Mouse (Mus musculus) left cerebral cortex, adult 18-20 months (tissue): ENCODE results near the gene Derl3. TPM values are rescaled to one million over a fixed set of nuclear protein-coding genes. Genes with fewer than 3 reads are reported as not detected.
"Not testable (repeated sequence)": the region's sequence is repeated elsewhere in the genome, so short reads cannot be mapped to it uniquely, and the experiment has no call there.

Source experiments
- DNase-seq, 2 experiments: peaks; one replicate each; pipeline ENCODE4 v3.0.0; 2021 to 2022; ENCODE audit warnings: low spot score in 2 of 2, mixed read lengths in 1 of 2
- total RNA-seq, 2 experiments: library from RNA; stranded (reverse); gene quantifications; 2 replicates each; pipeline ENCODE4 v1.2.3; 2021

The Derl3 gene
- total RNA-seq, 2 experiments from 2014 or later, result 4.0 to 4.9 TPM

DNA sequence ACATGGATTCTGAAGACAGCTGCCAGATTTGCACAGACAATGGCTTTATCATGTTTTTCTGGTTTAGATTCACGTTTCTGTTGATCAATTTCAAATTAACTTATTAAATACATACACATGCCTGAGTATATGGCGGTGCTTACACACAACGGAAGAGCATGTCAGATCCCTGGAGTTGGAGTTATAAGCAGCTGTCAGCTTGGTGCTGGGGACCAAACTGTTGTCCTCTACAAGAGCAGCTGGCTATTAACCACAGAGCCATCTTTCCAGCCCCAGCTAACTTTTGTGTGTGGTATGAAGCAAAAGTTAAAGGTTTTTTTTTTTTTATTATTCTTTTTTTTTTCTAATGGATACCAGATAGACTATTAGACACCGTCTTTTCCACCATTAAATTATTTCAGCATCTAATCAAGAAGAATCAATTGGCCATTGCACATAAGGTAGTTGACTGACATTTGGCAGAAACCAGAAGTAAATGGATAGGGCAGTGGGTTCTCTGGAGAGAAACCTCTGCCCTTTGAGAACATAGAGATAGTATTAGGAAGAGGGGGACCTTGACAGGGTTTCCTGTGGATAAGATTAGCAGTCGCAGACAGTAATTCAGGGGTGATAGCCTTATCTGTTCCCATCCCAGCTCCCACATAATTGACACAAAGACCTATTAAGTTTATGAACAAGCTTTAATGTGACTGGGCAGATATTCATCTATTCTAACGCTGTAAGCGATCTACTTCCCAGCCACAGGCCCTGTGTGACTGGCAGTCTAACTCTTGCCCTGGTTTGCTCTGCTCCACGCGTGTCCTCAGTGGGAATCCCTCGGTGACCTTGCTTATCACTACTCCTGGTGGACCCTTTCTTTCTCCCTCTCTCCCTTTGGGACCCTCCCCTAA, 20.9 kb upstream of the Derl3 start:
- DNase-seq, result no peak

DNA sequence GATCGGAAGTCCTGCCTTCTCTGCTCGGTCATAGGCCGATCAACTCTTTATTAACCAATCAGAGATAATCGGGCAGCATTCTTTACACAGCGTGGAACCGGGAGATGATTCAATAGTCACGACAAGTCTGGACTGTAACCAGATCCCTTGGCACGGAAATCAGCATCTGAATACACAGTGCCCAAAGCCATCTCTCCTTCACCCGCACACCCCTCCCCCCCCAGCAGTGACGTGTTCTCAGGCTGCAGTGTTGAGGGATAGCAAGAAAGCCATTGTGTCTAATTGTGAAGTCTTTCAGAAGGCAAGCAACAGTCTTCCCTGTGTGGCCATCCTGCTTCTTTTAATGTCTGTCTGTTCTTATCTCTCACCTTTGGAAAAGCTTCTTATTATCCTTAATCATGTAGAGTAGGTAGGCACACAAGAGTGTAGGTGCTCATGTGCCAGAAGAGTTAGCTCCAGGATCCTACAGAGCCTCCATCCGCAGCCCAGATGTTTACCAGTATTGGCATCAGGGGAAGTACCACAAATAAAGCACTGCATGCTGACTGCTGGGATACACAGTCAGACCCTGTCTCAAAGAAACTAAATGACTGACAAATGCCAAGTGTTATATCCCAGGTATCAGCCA, 20.2 kb upstream of the Derl3 start:
- DNase-seq, result peak; percentile 71 to 79

DNA sequence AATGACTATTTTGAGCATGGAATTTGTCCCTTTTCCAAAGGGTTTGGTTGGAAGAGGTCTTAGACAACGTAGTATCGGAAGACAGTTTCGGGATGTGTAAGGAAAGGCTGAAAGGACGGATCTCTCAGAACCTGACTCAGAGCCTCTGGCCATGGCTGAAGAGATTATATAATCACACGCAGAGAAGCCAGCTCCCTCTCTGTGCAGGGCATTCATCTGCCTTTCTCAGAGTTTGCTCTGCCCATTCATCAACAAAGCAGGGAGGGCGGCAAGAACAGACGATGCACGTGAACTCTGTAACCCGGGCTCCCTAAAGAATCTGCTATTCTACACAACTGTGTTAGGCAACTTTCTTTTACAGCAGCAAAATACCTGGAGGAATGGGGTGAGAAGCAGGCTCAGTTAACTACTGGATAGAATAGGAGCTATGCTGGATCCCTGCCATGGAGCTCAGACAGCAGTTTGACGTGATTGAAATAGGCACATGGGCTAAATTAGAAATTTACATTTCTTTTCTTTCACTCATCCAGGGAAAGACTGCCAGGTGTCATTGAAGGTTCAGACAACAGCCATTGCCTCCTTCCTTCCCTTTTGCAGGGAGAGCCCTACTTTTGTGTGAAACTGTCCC, 19.6 kb upstream of the Derl3 start:
- DNase-seq, result peak in 1 of 2 experiments; percentile 23

DNA sequence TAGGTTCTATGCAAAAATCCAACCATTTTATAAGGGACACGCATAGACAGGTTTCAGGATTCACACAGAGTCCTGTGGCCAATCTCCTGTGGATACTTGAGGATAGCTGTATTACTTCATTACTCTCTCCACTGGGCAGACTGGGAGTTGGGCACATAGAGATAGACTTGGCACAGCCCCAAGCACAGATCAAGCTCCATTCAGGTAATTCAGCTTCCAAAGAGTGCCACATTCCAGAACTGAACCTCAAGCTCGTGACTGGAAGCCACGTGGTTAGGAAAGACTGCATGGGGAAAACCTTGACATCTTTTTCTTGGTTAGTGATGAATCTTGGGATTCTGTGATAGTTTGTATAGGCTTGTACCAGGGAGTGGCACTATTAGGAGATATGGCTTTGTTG, 14.4 kb upstream of the Derl3 start:
- DNase-seq, result no peak

DNA sequence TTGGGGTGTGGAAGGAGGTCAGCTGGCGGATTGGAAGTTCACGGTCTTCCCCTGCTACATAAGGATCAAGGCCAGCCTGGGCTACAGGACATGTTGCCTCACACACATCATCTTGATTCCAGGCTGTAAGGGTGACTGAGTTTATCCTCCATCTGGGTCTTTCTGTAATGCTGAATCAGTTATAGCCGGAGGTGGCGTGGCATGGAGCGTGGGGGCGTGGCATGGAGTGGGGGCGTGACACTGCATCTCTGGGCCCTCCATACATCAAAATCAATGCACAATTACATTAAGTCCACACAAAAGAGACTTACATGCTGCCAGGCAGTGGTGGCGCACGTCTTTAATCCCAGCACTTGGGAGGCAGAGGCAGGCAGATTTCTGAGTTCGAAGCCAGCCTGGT, 12.9 kb upstream of the Derl3 start:
- DNase-seq, result no peak

DNA sequence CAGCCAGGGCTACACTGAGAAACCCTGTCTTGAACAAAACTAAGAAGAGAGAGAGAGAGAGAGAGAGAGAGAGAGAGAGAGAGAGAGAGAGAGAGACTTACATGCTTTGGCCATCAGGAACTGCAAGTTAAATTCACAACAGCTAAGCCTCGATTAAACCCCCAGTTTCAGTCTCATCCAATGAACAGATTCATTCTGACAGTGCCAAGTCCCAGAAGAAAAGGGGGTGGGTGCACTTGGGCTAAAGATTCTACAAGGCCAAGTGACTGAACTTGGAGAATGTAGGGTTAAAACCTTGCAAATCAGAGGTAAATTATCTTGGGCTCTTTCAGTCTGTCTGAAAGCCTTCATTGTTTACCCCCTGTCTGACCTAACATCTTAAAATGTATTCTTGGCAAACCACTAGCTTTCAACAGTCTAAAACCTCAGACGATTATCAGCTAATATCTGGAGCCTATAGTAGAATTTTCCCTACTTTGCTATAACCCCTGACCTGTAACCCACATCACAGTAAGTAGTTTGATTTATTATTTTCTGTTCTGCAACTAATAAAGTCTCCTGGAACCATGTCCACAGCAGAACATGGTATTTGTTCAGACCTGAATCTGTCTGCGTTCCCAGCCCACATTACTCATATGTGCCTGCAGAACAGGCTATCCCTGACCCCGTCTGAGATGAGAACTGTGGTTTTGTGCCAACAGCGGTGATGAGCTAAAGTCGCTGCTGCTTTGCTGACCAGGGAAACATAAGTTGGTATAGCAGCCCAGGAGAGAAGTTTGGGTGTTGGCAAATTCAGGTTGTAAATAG, 12.2 kb upstream of the Derl3 start:
- no peak for DNase-seq

DNA sequence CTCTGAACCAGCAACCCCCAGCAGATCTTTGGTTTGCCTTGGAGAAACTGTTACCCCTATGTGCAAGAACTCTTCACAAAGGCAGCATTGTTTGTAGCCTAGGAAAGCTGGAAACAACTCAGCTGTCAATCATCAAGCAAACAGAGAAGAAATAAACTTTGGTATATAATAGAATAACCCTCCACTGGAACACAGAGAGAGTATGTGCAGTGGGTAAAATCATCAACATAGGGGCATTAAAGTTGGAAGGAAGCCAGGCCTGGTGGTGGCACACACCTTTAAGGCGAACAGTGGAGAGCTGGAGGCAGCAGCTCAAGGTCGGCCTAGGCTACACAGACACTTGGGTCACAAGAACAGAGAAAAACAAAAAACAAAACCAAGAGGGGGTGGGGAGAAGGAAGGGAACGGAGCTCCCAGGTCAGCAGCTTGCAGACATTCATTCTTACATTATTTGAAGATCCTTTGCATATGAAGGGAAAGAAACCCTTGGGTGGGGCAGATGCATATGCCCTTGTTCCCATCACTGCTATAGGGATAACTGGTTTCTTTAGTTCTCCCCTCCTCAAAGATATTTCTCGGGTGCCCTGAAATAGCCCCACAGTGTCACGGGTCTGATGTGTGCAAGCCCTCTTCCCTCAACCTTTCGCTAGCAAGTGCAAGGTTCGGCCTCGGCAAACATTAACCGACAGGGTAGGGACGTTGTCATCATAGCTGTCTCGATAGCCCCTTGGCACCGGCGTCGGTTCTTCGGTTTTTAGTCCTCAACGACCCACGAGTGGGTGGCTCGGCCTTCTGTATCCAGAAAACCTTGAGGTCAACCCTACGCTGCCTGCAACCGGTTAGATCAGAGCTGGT, 11.4 kb upstream of the Derl3 start:
- DNase-seq, result no peak

DNA sequence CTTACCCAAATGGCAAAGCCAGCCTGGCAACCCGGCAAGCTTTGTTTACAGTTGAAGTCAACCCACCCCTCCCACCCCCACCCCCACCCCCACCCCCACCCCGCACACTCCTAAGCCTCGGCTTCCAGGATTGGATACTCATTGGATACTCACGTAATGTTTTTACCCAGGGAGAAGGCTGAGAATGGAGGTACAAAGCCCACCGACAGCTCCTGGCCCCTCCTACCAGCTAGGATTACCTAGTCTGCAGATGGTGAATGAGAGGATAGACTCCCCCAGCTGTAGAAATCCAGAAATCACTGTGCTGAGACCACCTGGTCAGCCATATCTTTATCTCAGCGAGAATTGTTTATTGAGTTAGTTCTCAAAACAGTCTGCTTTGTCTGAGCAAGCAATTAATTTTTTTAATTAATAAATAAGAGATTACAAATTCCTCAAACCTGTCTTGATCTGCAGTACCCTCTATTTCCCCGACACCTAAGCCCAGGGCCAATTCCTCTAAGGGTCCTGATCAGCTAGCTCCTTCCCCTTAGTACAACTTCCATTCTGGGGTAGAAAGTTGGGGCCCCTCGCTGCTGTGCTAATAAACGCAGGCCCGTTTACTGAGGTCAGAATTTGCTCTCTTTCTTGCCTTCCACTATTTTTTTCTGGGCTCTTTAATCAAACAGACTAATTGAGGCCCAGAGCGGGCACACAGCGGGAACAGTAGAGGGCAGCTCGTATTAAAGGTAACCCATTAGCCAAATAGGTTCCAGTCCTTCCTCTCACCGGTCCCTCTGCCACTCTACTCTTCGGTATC, 10.6 kb upstream of the Derl3 start:
- no peak for DNase-seq

DNA sequence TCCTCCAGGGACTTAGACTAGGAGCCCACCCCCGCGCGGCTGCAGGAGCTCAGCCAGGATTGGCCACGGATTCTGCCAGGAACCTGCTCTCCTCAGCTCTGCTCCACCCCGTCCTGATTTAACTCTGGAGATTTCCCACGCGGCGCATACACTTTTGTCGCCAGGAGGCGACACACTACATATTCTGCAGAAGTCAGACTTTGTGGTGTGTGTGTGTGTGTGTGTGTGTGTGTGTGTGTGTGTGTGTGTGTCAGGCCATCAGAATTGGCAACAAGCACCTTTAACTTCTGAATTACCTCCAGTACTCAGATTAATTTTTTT, 10.0 kb upstream of the Derl3 start:
- DNase-seq, result peak; percentile 79 to 87

DNA sequence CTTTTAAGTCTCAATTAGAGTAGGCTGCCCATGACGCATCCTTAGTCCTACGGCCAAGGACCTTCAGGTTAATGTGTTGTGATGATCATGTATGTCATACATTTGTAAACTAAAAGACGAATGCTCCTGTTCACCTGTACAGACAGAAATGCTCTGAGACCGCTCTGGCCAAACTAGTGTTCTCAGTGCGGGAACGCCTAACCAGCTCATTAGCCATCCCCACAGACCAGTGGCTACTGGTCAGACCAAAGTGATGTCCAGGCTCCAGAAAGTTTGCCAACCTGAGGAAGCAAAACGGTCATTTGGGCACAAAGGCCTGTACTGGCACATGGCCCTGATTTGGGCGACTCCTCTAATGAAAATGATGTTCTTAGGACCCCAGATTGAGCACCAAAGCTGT, 8.5 kb upstream of the Derl3 start:
- DNase-seq, result no peak

DNA sequence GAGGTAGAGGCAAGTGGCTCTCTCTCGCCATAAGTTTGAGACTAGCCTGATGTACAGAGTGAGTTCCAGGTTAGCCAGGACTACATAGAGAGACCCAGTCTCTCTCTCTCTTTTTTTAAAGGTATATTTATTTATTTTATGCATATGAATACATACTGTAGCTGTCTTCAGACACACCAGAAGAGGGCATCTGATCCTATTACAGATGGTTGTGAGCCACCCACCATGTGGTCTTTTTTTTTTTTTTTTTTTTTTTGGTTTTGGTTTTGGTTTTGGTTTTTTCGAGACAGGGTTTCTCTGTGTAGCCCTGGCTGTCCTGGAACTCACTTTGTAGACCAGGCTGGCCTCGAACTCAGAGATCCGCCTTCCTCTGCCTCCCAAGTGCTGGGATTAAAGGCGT, 5.7 kb upstream of the Derl3 start:
- not testable (repeated sequence) for DNase-seq

DNA sequence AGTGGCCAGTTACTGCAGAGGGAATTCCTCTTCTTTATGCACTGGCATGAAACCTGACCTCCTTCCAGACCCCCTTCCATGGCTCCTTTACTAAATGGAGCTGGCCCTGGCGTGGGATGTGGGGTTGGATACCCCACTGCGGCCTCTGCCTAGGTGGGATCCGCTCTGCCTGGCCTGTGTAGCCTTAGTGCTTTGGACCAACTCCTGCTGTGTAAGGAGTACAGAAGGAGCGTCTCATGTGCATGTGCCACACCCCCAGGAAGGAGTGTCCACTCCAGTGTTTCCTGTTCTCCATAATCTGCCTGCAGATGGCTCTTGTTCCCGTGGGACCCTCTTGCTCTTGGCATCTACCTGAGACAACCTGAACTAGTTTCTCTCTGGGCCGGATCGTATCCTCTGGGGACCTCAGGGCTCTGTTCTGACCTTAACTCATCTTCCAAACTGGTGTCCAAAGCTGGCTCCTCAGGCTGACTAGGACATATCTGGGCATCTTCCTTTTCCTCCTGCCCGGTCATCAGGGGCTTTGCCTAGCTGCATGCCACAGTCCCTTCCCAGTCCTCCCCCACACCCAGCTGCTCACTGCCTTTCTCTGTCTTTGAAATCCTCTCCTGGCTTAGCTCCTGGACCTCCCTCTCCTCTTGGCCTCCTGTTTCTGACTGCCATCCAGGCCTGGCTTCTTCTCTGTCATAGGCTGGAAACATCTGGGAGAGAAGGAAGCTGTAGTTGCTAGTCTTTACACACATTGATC, 3.6 kb upstream of the Derl3 start:
- no peak for DNase-seq

DNA sequence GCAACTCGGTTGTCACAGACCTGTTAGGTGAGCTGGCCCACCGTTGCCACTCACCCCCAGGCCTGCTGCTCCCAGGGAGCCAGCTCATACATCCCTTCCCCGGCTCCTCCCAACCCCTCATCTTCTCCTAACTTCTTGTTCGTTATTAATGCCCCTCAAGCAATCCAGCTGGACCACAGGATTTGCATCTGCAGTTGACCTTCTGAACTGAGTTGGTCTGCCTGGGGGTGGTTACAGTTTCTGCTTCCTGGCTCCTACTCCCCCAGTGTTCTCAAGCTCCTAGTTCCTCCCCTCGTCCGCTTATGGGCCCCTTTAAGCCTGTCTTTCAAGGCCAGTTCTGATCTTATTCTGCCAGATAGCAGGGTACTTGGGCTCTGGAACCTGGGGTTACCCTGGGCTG, 1.4 kb downstream of the Derl3 start:
- no peak for DNase-seq

DNA sequence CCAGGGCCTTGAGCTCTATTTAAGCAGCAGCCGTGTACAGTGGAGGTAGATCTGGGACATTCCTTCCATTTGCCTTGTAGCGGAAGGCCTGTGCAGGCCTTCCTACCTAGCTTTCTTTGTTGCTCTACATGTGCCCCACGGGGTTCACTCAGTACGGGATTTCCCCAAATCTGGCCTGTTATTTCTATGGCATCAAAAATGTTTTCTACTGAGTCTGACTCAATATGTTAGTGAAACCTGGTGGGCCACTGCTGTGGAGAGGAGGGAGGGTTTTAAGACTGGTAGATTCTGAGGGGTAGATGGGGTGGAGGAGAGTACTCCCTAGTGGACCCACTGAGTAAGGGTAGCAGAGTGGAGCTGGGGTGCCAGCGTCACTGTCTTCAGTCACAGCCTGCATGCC, 2.5 kb downstream of the Derl3 start:
- no peak for DNase-seq

DNA sequence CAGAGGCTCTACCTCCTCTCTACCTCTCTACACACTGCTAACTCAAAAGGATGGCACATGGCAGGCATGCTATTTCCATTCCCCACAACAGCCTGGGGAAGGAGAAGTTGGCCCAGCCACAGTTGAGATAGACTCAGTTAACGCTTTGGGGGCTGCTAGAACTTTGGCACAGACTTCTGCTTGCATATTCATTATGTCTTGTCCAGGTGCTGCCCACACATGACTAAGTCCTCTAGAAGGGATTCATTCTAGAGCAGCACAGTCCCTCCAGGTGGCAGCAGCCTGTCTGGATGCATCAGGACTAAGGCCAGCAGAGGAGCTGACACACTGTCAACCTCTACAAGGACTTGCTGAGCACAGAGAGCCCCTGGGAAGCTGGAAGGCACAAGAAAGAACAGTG, 3.0 kb downstream of the Derl3 start:
- DNase-seq, result peak; percentile 40 to 57

DNA sequence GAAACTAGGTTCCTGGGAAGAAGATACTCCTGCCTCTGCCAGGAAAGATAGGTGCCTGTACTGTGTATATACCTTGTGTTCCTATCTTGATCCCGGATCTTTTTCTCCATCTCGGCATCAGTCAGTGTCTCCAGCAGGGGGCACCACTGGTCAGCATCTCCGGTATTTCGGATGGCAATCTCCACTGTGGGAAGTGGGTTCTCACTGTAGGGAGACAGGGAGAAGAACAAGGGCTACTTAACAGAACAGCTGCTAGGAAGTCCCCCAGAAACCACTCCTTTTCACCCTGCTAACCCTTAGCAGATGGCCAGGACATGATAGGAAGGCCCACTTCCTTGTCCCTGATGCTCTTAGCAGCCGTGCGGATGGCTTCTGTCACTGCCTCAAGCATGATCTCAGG, 4.2 kb downstream of the Derl3 start:
- DNase-seq, result peak; percentile 64 to 82

DNA sequence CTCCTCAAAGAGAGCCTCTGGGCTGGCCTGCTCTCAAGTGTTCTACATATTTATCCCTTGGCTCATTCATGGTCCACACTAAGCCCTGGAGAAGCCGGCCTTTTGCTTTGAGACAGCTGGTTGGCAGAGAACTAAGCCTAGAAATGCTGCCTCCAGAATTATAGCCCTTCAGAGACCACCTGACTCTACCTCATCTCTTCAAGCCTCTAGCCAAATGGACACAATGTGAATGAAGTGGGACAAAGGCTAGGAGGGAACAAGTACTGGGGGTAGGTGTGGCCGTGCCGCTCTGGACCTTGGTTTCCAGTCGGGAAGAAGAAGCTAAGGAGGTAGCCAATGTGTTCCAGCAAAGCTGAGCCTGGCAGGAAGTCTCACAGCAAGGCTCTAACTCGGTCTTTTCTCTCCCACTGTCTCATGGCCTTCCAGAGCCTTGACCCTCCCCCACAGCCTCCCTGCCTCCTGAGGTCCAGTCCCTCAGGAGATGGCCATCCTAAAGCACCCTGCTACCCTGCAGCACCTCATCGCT, 4.9 kb downstream of the Derl3 start:
- no peak for DNase-seq

DNA sequence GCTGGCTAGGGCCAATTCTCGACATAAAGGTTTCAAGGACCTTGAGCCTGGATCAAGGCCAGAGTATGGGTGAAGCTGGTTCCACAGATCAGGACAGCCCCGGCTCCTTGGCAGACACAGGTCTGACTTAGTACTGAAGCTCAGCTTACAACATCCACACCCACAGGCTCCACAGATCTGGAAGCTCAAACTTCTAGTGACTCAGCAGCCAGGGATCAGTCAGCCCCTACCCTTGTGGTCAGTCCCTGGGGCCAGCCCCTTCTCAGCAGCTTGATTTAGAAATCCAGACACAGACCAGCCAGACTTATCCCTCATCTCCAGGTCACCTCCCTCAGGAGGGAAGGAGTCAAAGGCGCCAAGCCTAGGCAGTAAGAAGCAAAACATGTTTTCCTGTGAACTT, 5.6 kb downstream of the Derl3 start:
- peak in 1 of 2 experiments; percentile 33 for DNase-seq

DNA sequence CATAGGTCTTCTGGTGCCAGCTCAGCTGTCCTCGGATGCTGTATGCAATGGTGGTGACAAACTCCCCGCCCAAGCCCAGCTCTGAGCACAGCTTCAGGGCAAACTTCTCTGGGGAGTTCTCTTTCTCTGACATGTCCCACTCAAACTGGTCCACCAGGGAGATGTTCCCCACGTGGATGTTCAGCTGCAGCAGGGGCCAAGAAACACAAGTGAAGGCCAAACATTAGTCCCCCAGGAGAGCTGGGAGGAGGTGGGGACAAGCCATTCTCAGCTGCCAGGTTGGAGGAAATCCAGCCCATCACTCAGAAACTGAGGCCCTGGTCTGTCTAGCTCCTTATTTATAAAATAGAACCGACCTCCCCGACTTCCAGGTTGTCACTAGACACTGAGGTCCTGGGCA, 11.2 kb downstream of the Derl3 start:
- DNase-seq, result no peak
